Mouse (Mus musculus): ENCODE measurements around the gene Rragc. TPM values are rescaled to one million over a fixed set of nuclear protein-coding genes. Genes with fewer than 3 reads are reported as not detected.

Gene Rragc
- polyA plus RNA-seq, 1 experiment from 2014 or later: 42.5 TPM

DNA sequence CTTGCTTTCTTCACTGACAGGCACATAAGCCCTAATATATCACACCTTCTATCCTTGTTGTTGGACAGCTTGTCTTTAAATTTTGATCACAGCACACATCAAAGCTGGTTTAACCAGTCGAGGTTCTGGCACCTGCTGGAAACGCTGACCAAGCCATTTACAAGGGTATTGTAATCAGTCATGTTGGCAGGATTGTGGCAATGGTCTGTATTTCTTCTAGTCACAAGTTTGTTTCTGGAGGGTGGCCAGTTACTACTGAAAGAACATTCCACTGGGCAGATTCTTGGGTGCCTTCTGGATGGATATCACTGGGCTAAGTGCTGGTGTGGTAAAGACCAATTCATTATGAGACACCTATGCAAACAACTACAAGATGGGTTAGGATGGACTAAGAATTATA is 4.8 kb upstream of the Rragc start:
- peaks cover 8% of the 10 kb centered on the region for H3K4me1 ChIP-seq (ENCODE audit: control insufficient read depth, insufficient read depth, low read length)
- H3K9ac ChIP-seq (ENCODE audit: low read length): no peak overlapping the region
- no peak for DNase-seq (ENCODE audit: low spot score)
- H3K9me3 ChIP-seq (replicated peaks; ENCODE audit: control insufficient read depth, low read length): no peaks in the 10 kb centered on the region
- no peaks in the 10 kb centered on the region for H3K27me3 ChIP-seq (replicated peaks; ENCODE audit: control insufficient read depth, insufficient read depth, low read length)
- no peak overlapping the region for H3K4me3 ChIP-seq (ENCODE audit: low read depth, low read length)
- peaks cover 32% of the 10 kb centered on the region for H3K36me3 ChIP-seq (ENCODE audit: control insufficient read depth, insufficient read depth, low read length)
- no peak for ATAC-seq
- H3K4me2 ChIP-seq (ENCODE audit: low read length): no peak overlapping the region
- no peak overlapping the region for H3K27ac ChIP-seq (ENCODE audit: low read depth, low read length)
- WGBS: 88% methylated on average over 2 of the region's 2 CpGs

DNA sequence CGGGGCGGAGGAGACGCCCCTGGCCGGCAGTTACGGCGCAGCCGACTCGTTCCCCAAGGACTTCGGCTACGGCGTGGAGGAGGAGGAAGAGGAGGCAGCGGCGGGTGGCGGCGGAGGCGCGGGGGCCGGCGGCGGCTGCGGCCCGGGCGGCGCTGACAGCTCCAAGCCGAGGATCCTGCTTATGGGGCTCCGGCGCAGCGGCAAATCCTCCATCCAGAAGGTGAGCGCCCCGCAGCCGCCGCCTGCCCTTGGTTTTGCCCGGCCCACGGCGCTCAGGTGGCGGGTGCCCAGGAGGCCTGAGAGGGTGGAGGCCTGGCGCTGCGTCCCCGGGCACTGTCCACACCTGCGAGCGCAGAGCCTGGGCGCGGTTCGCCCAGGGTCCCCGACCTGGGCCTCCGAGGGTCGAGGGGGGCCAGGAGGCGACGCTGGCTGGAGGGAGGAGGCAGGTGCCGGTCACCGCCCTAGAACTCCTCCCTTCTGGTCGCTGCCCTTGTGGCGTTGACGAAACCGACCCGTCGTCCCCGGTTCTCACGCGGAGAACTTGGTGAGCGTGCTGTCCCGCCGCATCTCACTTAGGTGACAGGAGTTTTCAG is 398 bp downstream of the Rragc start, which contains the start of gene 4930535I16Rik:
4930535I16Rik (minus strand) TSS at position 475 of the 593 bp plus-strand sequence.
- Histone ChIP-seq H3K9ac (ENCODE audit: low read length) (peak within 1 kb of the TSS; percentile 95), H3K4me2 (ENCODE audit: low read length) (peak within 1 kb of the TSS; percentile 87), H3K27me3 (replicated peaks; ENCODE audit: control insufficient read depth, insufficient read depth, low read length) (no peaks in the 10 kb centered on the region), H3K27ac (ENCODE audit: low read depth, low read length) (peak within 1 kb of the TSS; percentile 78), H3K4me1 (ENCODE audit: control insufficient read depth, insufficient read depth, low read length) (peaks cover 17% of the 10 kb centered on the region), H3K9me3 (replicated peaks; ENCODE audit: control insufficient read depth, low read length) (no peaks in the 10 kb centered on the region), H3K36me3 (ENCODE audit: control insufficient read depth, insufficient read depth, low read length) (peaks cover 26% of the 10 kb centered on the region), H3K4me3 (ENCODE audit: low read depth, low read length) (peak within 1 kb of the TSS; percentile 97)
- ATAC-seq: peak; percentile 36; the same call in 1 of the 2 replicates
- DNase-seq (ENCODE audit: low spot score): peak; percentile 17
- WGBS: under 1% methylated on average over 55 of the region's 63 CpGs

DNA sequence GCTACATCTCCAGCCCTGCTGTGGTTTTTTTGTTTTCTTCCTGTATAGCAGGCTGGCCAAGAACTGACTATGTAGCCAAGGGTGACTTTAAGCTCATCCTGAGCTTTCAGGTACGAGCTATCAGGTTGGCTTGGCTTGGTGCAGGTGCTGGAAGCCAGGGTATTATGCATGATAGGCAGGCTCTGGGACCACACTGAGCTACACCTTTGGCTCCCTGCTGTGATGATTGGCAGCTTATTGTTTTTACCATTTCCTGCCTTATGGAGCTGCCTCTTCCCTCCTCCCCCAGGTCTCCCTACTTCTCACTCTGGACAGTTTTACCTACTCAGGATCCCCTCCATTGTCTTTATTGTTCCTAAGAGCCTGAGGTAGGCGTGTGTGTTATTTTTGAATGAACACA is 1.6 kb downstream of the Rragc start:
- peak overlapping the region; percentile 97 for H3K4me3 ChIP-seq (ENCODE audit: low read depth, low read length)
- no peak for ATAC-seq

DNA sequence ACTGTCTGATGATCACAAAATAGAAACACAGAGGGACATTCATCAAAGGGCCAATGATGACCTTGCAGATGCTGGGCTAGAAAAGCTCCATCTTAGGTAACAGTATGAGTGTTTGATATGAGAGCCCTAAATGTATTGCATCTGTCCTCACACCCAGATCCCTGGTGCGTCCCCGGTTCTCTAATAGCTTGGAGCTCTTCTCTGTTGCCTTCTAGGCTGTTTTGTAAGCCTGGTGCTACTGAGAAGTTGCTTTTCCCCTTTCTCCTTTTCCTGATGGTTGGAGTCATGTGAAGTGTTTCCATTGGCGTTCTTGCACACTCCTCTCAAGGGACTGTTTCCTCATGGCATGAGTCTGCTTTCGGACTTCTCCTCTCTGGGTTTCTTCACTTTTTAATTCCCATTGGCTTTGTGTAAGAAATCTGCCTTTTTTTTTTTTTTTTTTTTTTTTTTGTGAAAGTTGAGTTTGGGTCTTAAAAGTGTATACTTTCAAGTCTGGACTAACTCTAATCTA is 3.9 kb downstream of the Rragc start:
- no peak overlapping the region for H3K9ac ChIP-seq (ENCODE audit: low read length)
- H3K27ac ChIP-seq (ENCODE audit: low read depth, low read length): no peak overlapping the region
- no peak overlapping the region for H3K4me2 ChIP-seq (ENCODE audit: low read length)
- peaks cover 53% of the 10 kb centered on the region for H3K36me3 ChIP-seq (ENCODE audit: control insufficient read depth, insufficient read depth, low read length)
- DNase-seq (ENCODE audit: low spot score) (no peak), ATAC-seq (no peak)
- WGBS: 93% methylated on average over 4 of the region's 4 CpGs
- H3K4me3 ChIP-seq (ENCODE audit: low read depth, low read length): no peak overlapping the region
- H3K9me3 ChIP-seq (replicated peaks; ENCODE audit: control insufficient read depth, low read length): no peaks in the 10 kb centered on the region
- H3K4me1 ChIP-seq (ENCODE audit: control insufficient read depth, insufficient read depth, low read length): peaks cover 13% of the 10 kb centered on the region
- no peaks in the 10 kb centered on the region for H3K27me3 ChIP-seq (replicated peaks; ENCODE audit: control insufficient read depth, insufficient read depth, low read length)

More for the DNA sequence above, 1.6 kb downstream of the Rragc start:
- no peak for DNase-seq (ENCODE audit: low spot score)
- peaks cover 17% of the 10 kb centered on the region for H3K4me1 ChIP-seq (ENCODE audit: control insufficient read depth, insufficient read depth, low read length)
- peak overlapping the region; percentile 87 for H3K4me2 ChIP-seq (ENCODE audit: low read length)
- peaks cover 32% of the 10 kb centered on the region for H3K36me3 ChIP-seq (ENCODE audit: control insufficient read depth, insufficient read depth, low read length)
- WGBS: 52% methylated on average over 2 of the region's 2 CpGs
- H3K27me3 ChIP-seq (replicated peaks; ENCODE audit: control insufficient read depth, insufficient read depth, low read length): no peaks in the 10 kb centered on the region
- H3K9me3 ChIP-seq (replicated peaks; ENCODE audit: control insufficient read depth, low read length): no peaks in the 10 kb centered on the region
- no peak overlapping the region for H3K27ac ChIP-seq (ENCODE audit: low read depth, low read length)
- peak overlapping the region; percentile 95 for H3K9ac ChIP-seq (ENCODE audit: low read length)

DNA sequence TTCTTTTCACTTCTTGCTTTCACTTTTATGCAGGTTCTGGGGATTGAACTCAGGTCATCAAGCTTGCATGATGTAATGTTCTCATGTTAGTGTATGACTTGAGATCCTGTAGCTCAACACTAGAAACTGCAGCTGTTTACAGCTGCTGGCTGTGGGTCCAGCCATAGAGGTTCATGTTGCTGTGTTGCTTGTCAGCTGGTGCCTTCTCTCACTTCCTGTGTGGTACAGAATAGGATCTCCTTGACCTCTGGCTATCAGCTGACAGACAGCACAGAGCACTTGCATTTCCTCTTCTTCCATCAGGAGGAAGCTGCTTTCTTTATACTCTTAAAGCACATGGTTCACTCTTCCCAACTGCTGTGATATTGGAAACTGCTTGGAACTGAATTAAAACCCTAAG is 10.7 kb downstream of the Rragc start:
- no peaks in the 10 kb centered on the region for H3K4me1 ChIP-seq (ENCODE audit: control insufficient read depth, insufficient read depth, low read length)
- H3K4me2 ChIP-seq (ENCODE audit: low read length): no peak overlapping the region
- DNase-seq (ENCODE audit: low spot score) (no peak), ATAC-seq (no peak)
- peaks cover 87% of the 10 kb centered on the region for H3K36me3 ChIP-seq (ENCODE audit: control insufficient read depth, insufficient read depth, low read length)
- H3K27ac ChIP-seq (ENCODE audit: low read depth, low read length): no peak overlapping the region
- H3K9me3 ChIP-seq (replicated peaks; ENCODE audit: control insufficient read depth, low read length): no peaks in the 10 kb centered on the region
- no peak overlapping the region for H3K9ac ChIP-seq (ENCODE audit: low read length)
- H3K4me3 ChIP-seq (ENCODE audit: low read depth, low read length): no peak overlapping the region
- no peaks in the 10 kb centered on the region for H3K27me3 ChIP-seq (replicated peaks; ENCODE audit: control insufficient read depth, insufficient read depth, low read length)

DNA sequence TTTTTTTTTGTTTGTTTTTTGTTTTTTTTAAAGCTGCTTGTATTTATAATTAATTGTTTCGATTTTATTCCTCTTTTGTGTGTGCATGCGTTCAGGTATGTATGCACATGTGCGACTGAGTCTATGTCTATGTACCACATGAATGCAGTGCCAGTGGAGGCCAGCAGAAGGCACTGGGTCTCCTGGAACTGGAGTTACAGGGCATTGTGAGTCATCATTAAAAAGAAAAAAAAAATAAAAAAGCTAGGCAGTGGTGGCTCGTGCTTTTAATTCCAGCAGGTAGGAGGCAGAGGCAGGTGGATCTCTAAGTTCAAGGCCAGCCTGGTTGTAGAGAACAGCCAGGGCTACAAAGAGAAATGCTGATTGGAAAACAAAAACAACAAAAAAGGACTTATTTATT is 12.7 kb downstream of the Rragc start:
- Histone ChIP-seq H3K27ac (ENCODE audit: low read depth, low read length) (no peak overlapping the region), H3K4me1 (ENCODE audit: control insufficient read depth, insufficient read depth, low read length) (no peaks in the 10 kb centered on the region), H3K4me2 (ENCODE audit: low read length) (no peak overlapping the region), H3K4me3 (ENCODE audit: low read depth, low read length) (no peak overlapping the region), H3K36me3 (ENCODE audit: control insufficient read depth, insufficient read depth, low read length) (peaks cover 85% of the 10 kb centered on the region), H3K27me3 (replicated peaks; ENCODE audit: control insufficient read depth, insufficient read depth, low read length) (no peaks in the 10 kb centered on the region), H3K9me3 (replicated peaks; ENCODE audit: control insufficient read depth, low read length) (no peaks in the 10 kb centered on the region), H3K9ac (ENCODE audit: low read length) (no peak overlapping the region)
- 91% methylated on average over 4 of the region's 4 CpGs for WGBS
- DNase-seq (ENCODE audit: low spot score) (no peak), ATAC-seq (no peak)

DNA sequence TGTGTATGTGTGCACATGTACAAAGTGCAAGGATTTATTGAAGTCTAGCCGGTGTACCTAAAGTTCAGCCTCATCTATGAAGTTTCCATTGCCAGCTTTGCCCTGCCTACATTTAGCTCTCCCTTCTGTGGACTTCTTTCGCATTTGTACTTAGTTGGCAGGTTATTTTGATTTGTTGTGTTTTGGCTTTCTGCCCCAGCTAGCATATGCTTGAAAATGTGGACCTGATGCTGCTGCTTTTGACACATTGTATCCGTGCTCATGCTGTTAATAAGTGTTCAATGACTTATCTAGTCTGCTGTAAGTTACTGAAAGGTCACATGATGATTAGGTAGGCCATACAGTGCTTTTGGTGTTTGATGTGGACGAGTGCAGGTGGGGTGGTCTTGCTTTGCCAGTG is 17.1 kb downstream of the Rragc start:
- 84% methylated on average over 4 of the region's 4 CpGs for WGBS
- H3K4me2 ChIP-seq (ENCODE audit: low read length): no peak overlapping the region
- ATAC-seq (no peak), DNase-seq (ENCODE audit: low spot score) (peak; percentile 34)
- no peak overlapping the region for H3K27ac ChIP-seq (ENCODE audit: low read depth, low read length)
- H3K36me3 ChIP-seq (ENCODE audit: control insufficient read depth, insufficient read depth, low read length): peaks cover 72% of the 10 kb centered on the region
- no peaks in the 10 kb centered on the region for H3K9me3 ChIP-seq (replicated peaks; ENCODE audit: control insufficient read depth, low read length)
- no peaks in the 10 kb centered on the region for H3K4me1 ChIP-seq (ENCODE audit: control insufficient read depth, insufficient read depth, low read length)
- H3K9ac ChIP-seq (ENCODE audit: low read length): no peak overlapping the region
- H3K27me3 ChIP-seq (replicated peaks; ENCODE audit: control insufficient read depth, insufficient read depth, low read length): no peaks in the 10 kb centered on the region
- no peak overlapping the region for H3K4me3 ChIP-seq (ENCODE audit: low read depth, low read length)

DNA sequence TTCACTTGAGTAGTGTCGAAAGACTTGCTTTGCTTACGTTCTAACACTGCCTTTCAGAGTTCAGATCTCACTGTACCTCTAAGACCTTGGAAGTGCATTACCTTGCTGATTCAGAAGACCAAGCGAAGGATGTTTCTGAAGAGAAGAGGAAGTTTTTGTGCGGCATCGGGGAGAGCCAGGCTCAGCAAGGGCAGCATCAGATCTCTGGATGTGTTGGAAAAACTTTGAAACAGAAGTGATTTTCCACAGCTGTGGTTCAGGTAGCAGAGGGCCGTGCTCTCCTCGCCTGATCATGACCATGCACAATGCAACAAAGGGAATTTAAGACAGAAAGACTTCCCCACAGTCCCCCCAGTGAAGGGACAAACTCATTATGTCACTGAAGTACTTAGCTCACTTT is 18.8 kb downstream of the Rragc start:
- no peak overlapping the region for H3K27ac ChIP-seq (ENCODE audit: low read depth, low read length)
- 89% methylated on average over 7 of the region's 7 CpGs for WGBS
- H3K36me3 ChIP-seq (ENCODE audit: control insufficient read depth, insufficient read depth, low read length): peaks cover 56% of the 10 kb centered on the region
- H3K4me3 ChIP-seq (ENCODE audit: low read depth, low read length): no peak overlapping the region
- no peaks in the 10 kb centered on the region for H3K4me1 ChIP-seq (ENCODE audit: control insufficient read depth, insufficient read depth, low read length)
- ATAC-seq (no peak), DNase-seq (ENCODE audit: low spot score) (no peak)
- H3K4me2 ChIP-seq (ENCODE audit: low read length): no peak overlapping the region
- H3K9ac ChIP-seq (ENCODE audit: low read length): no peak overlapping the region
- H3K27me3 ChIP-seq (replicated peaks; ENCODE audit: control insufficient read depth, insufficient read depth, low read length): no peaks in the 10 kb centered on the region
- H3K9me3 ChIP-seq (replicated peaks; ENCODE audit: control insufficient read depth, low read length): no peaks in the 10 kb centered on the region

DNA sequence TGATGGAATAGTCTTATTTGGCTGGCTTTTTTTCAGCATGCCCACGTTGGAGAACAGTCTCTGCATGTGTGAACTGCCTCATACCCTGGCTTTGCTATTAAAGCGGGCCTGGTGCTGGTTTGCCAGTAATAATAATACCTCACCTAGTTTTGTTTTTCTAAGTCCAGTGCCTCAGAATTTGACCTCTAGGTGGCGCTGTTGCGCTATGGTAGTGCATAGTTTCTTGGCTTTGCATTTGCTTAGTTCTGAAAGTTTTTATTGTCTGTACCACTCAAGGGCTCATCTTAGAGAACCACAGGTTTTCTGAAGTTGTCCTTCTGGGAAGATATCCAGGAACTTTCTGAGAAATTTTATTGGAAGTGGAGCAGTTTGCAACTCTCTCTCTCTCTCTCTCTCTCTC is 22.6 kb downstream of the Rragc start:
- Histone ChIP-seq H3K36me3 (ENCODE audit: control insufficient read depth, insufficient read depth, low read length) (peaks cover 24% of the 10 kb centered on the region), H3K4me1 (ENCODE audit: control insufficient read depth, insufficient read depth, low read length) (no peaks in the 10 kb centered on the region), H3K4me3 (ENCODE audit: low read depth, low read length) (no peak overlapping the region), H3K27ac (ENCODE audit: low read depth, low read length) (no peak overlapping the region), H3K4me2 (ENCODE audit: low read length) (no peak overlapping the region), H3K9ac (ENCODE audit: low read length) (no peak overlapping the region), H3K9me3 (replicated peaks; ENCODE audit: control insufficient read depth, low read length) (no peaks in the 10 kb centered on the region), H3K27me3 (replicated peaks; ENCODE audit: control insufficient read depth, insufficient read depth, low read length) (no peaks in the 10 kb centered on the region)
- no peak for ATAC-seq
- 4% methylated on average over 4 of the region's 4 CpGs for WGBS
- DNase-seq (ENCODE audit: low spot score): peak; percentile 88
